Mouse (Mus musculus) thymus, postnatal 0 days (tissue): ENCODE measurements around the gene Il17rd. TPM values are rescaled to one million over a fixed set of nuclear protein-coding genes. Genes with fewer than 3 reads are reported as not detected.
A peak's percentile ranks its signal among the peaks of the same experiment; 100 is the strongest.

Experiments
- DNase-seq: peaks from one replicate; pipeline ENCODE4 v3.0.0-alpha.2; 2015; ENCODE audit warnings: low spot score
- polyA plus RNA-seq: library from polyadenylated mRNA; unstranded; fragments of >200 nt; fragmentation: Nextera tagmentation; extraction: Ambion mirVana; gene quantifications from 2 replicates; pipeline ENCODE4 v1.2.1, GENCODE M21; 2015

The Il17rd gene
- 0.19 and 0.20 TPM in 2 replicates for polyA plus RNA-seq

DNA sequence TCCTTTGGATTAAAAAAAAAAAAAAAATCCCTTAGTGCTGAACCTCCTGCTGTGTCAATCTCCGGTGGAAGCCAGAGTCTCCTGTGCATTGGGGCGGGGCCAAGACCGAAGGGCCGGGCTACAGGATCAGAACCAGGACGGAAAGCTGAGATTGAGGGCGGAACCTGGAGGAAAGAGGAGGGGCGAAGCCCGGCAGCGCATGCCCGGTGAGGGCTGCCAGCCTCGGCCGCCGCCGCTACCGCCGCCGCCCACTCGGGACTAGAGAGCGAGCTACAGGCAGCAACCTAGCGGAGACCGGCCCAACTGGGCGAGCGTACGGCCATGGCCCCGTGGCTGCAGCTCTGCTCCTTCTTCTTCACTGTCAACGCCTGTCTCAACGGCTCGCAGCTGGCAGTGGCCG, at the start of gene Il17rd:
Gene Il17rd (plus strand): TSS at position 159 of the 400 bp plus-strand sequence.
- DNase-seq, result peak; percentile 50

DNA sequence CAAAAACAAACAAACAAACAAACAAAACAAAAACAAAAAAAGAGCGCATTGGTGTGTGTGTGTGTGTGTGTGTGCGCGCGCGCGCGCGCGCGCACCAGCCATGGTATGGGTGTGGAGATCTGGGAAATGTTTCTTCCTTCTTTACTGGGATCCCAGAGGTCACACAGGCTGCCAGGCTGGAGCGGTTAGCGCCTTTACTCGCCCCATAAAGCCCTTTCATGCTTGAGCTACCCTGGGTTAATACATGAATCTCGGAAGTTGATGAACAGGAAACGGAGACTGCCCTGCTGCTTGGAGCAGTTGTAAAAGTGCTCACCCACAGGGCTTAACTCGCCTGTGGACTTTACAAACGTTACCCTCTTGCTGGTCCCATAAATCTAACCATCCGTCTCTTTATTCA, 47.1 kb upstream of the Il17rd start:
- DNase-seq, result no peak

DNA sequence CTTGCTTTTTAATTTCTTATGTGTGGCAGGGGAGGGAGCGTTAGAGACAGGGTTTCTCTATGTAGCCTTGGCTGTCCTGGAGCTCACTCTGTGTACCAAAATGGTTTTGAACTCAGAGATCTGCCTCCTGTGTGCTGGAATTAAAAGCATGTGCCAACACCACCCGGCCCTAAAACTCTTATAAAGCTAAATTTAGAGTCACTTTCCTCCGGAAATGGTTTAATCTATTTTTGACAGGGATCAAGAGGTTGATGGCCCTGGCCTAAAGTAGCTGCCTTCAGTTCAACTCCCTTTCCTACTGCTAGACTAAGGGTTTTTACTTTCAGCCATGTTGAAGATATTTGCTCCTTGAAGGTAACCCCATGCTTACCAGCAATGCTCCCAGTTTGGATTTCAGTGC, 45.3 kb upstream of the Il17rd start:
- DNase-seq, result no peak

DNA sequence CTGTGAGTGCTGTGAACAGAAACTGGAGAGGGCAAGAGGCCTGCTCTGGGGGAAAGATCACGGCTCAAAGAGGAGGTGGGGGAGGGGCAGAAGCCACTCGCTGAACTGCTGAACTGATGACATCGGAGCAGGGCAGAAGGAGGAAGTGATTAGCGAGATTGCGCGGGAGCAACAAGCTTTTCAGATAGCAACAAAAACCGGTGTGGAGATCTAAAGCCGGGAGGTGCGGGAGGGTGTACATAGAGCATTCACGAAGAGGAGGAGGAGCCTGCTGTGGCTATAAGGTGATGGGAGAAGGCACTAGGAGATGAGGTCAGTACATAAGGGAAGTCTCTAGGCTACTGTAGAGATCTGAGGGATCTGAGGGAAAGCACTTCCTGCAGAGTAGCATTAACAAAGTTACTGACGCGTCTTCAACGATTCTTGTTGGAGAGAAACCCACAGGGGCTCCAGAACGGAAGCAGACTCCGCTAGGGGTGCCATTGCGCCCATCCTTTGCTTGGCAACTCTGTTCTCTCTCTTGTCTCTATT, 44.5 kb upstream of the Il17rd start, which contains the start of gene Hesx1:
Gene Hesx1 (plus strand): TSS at position 206 of the 531 bp plus-strand sequence.
- DNase-seq, result peak; percentile 85

DNA sequence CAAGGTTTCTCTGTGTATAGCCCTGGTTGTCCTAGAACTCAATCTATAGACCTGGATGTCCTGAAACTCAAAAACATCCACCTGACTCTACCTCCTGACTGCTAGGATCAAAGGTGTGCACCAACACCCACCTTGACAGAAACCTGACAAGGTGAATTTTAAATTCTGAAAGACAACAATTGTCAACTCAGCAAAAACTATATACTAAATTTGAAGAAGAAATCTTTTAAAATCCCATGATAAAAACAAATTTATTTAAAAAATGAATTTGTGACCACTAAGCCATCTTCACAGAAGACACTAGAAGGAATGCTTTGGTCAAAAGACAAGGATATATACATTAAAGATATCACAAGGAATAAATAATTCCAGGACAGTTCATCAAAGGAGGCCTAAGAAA, 42.5 kb upstream of the Il17rd start:
- no peak for DNase-seq

DNA sequence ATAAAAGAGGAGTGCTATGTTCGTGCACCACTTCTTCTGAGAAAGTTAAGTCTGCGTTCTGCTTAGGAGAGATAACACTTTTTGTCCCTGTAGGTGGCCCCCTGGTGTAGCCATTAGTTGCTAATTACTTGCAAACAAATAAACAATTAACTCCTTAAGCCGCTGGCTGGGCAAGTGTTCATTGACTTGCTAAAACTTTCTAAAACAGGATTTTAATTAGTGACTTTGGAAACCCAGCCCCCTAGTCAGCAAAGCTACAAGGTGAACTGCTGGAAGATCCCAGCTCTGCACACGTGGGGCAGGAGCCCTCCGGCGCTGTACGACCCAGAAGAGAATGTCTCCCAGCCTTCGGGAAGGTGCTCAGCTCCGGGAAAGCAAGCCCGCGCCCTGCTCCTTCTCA, 38.4 kb upstream of the Il17rd start:
- DNase-seq, result no peak

DNA sequence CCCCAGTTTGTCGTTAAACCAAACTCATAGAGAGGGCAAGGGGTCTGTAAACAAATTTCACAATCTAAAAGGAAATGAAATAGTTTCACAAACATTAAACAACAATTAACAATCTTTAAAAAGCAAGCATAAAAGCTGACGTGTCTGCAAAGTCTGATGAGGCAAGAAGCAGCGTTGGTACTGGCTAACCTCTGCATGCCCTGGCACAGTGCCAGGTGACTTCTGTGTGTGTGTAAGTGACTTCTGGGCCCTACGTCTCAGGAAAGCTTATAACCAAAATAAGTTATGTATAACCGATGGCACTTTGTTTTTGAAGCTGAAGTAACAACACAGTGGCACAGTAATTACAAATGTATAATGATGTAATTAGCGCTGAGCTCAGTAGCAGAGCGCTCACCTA, 33.8 kb upstream of the Il17rd start:
- no peak for DNase-seq

DNA sequence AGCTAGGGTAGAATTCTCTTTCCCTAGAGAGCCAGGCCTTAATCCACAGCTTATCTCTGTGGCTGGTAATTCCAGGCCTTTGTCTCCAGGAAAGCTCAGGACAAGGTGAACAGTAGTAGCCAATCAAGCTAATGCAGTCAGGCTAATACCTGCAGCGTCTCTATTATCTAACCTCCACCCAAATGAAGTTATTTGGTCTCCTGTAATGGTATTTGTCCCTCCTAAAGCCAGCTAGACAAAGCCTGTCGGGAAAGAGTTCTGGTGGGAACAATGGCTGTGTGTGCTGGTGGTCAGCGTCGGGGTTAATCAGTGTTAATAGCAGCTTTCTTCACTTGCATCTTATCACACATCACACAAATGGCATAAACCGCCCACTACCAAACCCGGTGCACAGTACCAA, 32.8 kb upstream of the Il17rd start:
- DNase-seq, result no peak

DNA sequence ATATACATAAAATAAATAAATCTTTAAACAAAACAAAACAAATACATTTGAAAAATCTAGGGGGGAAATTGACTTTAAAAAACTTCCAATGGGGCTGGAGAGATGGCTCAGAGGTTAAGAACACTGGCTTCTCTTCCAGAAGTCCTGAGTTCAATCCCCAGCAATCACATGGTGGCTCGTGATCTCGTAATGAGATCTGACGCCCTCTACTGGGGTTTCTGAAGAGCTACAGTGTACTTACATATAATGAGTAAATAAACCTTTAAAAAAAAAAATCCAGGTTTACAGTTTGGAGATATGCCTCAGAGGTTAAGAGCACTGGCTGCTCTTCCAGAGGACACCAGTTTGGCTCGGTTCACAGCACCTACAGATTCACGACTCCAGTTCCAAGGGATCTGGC, 27.2 kb upstream of the Il17rd start:
- no peak for DNase-seq

DNA sequence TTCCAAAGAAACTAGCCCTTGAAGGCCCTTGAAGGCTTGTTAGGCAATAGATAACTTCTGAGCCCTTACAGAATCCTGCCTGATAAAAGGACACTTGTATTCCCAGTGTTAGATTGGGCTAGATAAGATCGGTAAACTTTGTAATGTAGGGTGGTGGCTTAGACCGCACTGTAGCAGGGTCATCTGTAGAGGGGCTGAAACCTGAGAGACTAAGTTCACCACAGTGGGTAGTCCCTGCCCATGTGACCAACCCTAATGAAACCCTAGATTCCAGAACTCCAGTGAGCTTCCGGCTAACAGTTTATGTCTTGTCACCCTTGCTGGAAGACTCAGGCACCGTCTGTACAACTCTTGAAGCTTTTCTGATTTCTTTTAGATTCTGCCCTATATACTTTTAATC, 25.1 kb upstream of the Il17rd start:
- DNase-seq, result no peak

DNA sequence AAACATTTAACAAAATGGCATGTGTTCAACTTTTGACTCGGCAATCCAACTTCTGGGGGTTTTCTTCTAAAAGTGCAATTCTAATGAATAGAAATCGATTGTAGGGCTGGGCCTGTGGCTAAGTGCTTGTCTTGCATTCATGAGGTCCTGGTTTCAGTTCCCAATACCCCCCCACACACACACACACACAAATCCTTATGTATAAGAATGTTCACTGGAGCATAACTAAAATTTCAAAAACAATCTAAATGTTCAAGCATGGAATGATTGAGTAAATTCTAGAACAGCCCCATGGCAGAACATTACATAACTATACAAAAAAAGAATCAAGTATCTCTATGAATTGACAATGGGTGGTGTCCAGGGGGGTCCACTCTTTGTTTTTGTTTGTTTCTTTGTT, 20.8 kb upstream of the Il17rd start:
- DNase-seq, result no peak

DNA sequence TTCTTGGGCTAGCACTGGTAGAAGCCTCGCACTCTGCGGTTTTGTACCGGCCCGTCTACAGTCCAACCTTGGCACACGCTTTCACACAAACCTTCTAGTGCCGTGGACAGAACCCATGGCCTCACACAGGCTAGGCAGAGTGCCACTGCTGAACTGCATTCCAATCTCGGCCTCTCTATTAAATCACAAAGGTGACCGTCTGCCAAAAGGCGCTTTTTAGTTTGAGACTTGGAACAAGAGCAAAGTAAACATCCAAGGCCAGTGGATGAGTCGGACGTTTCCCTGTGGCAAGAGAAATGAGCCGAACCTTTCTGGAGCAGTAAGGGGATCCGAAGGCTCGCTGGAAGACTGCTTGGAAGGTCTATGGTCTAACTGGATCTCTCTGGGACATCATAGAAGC, 18.9 kb upstream of the Il17rd start:
- DNase-seq, result no peak

DNA sequence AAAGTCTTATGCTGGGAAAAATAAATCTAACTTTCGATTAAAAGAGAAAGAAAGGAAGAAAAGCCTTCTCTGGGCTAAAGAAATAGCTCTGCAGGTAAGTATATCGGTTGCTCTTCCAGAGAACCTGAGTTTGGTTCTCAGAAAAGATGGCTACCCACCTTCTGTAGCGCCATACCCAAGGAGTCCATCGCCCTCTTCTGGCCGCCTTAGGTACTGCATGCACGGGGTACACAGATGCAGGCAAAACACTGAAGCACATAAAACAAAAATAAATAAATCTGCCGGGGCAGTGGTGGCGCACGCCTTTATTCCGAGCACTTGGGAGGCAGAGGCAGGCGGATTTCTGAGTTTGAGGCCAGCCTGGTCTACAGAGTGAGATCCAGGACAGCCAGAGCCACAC, 15.9 kb upstream of the Il17rd start:
- DNase-seq, result peak; percentile 72

DNA sequence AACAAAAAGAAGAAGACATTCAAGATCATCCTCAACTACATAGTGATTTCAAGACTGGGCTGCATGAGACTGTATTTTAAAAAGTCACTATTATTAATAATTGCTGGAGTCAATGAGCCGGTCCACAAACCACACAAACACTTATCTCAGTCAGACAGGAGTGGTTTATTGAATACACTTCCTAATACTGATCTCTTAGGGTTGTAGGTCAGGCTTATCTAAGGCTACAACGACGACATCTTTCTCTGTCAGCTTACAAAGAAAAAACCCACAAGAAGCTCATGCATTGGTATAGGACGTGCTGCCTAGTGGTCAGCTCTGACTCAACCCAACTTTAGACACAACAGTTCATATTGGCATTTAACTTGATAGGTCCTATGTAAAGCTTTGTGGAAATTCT, 14.1 kb upstream of the Il17rd start:
- DNase-seq, result no peak

DNA sequence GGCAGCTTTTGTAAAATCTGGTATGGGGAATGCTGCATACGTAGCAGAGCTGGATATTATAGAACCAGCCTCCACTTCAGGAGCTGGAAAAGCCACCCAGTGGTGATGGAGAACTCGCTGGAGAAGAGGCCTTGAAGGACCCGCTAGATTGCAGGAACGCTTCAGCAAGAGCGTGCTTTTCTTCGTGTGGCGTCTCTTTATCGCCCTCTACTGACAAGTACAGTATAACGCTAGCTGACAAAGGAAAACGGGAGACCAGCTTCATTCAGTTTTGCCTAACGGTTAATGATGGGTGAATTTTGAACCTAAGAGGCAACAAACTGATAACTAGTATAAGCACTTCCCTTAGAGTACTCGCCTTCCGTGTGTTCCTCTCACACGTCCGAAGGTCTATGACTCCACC, 9.0 kb upstream of the Il17rd start:
- peak; percentile 78 for DNase-seq

DNA sequence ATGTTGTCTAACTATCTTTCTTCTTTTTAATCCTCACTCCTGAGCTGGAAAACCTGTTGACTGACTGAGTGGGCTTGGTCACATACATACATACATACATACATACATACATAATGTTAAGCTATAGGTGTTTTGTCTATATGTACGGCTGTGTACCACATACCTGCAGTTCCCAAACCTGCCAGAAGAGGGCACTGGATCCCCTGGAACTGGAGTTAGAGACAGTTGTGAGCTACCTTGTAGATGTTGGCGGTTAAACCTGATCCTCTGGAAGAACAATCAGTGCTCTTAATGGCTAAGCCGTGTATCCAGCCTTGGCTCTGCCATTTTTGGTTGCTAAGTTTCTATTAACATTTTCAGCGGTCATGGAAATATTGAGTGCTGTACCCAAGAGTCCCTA, 7.6 kb upstream of the Il17rd start:
- DNase-seq, result peak; percentile 68

DNA sequence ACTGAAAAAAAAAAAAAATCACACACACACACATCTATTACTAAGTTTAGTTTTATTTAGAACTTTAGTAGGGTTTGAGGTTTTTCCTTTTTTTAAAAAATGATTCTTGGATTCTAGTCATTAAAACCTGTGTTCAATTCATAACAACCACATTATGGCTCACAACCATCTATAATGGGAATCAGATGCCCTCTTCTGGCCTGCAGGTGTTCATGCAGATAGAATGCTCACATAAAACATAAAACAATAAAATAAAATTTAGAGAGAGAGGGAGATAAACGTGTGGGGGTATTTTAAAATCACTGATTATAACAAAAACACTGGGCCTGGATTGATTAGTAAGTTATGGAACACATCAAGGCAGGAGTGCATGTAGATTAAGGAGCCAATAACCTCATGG, 1.2 kb upstream of the Il17rd start:
- DNase-seq, result no peak

DNA sequence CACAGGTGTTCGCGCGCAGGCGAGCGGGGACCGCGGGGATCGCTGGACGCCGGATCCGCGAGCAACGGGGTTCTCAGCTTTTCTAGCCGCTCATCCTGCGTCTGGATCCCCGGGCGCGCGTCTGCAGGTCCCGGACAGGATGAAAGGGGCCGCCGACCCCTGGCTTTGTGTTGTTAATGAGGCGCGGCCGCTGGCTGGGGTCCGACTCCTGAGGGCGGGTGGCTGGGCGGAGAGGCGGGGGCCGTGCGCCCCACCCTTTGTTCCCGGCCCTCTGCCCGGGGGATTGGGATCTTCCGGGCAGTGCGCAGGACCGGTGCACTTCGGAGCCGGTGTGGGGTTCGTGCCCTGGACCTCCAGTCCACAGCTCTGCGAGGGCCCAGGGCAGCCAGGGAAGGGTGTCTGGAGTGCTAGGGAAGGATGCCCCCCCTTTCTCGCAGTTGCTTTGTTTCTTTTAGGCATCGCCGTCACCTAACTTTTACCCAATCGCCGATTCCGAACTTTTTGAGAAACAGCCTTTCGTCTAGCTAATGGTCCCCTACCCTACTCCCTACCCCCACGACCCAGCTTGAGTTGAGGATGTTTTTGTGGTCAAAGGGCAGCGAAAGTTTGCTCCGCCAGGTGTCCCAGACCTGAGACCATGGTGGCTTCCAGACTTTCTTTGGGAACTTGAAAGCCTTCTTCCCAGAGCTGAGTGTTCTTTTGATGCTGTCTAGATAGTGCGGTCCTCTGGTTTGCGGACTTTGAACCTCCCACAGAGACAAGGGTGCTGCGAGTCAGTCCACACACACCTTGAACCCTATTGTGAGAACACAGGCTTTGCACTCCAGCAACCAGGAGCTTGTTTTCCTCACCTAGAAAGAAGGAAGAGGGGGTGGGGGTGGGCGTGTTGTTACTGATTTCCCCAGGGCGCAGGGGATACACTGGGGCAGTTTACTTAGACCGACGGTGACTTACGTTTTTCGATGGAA, 824 bp downstream of the Il17rd start:
- DNase-seq, result peak; percentile 18

DNA sequence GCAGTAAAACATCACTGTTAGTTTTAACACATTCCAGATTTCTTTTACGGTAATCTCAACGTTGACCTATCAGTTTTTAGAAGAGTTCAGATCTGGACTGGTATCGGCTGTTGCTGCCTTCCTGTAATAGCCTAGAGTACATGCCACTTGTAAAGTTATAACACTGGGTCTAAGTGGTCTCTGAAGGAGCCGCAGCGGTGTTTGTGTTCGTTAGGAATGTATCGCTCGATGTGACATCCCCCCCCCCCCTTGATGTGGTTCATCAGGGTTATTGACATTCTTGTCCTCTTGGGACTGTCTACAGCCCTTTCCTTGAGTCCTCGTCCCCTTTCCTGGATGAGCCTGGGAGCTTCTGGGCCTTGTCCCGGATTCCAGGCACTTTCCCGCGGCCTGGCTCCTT, 1.7 kb downstream of the Il17rd start:
- DNase-seq, result no peak

DNA sequence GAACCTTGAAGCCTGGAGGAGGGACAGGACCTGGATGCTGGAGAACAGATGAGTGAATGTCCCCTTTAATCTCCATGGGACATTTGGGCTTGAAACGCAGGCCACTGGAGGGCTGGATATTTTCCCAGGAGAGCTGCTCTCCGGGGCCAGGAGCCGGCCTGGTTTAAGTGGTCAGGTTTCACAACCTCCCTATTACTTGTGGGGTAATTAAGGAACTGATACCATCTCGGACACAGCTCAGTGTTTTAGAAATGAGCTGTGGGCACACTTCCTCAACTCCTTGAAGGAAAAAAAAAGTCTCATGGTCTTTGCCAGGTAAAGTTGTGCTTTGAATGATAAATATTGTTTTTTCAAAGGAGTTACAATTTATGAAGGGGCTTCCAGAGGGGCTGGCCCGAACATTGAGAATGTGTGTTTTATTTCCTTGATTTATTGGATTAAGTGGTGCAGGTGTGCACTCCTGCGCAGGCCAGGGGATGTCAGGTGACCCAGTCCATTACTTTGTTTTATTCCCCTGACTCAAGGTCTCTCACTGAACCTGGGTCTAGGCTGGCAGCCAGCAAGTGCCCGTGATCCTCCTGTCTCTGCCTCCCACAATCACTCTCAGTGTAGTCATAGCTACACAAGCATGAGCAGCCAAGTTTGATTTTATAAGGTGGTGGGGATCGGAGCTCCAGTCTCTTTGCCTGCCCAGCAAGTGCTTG, 3.7 kb downstream of the Il17rd start:
- DNase-seq, result no peak

DNA sequence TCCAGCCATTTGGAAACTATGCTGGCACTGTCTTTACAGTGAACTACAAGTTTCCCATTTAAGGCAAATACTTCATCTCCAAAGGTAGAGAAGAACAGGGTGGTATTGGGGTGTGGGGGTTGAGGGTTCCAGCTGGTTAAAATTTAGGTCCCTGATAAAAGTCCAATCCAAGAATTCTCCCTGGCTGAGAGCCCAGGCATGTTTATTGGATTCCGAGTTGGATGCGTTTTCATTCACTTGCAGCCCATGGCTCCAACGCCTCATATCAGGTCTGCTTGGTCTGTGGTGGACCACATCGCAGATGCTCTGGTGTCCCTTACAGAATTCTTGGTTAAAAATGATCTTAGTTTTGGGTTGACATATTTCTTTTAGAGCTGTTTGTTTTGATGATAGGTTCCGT, 4.7 kb downstream of the Il17rd start:
- no peak for DNase-seq
